Mouse (Mus musculus) spleen, adult 2 months (tissue): Measurements from ENCODE around the gene Sbno1.

Source experiments
- CTCF ChIP-seq: fragments of 200-500 bp; IDR thresholded peaks from 2 replicates; pipeline ENCODE4 v1.5.1; 2011; ENCODE audit warnings: mild to moderate bottlenecking, inconsistent platforms; ENCODE audit not compliant: insufficient read depth, insufficient read length, insufficient replicate concordance; ENCODE audit errors: extremely low read depth
- POLR2A ChIP-seq: fragments of 200-500 bp; IDR thresholded peaks from 2 replicates; pipeline ENCODE4 v1.6.1; 2011; ENCODE audit warnings: low read depth, low read length, inconsistent platforms

DNA sequence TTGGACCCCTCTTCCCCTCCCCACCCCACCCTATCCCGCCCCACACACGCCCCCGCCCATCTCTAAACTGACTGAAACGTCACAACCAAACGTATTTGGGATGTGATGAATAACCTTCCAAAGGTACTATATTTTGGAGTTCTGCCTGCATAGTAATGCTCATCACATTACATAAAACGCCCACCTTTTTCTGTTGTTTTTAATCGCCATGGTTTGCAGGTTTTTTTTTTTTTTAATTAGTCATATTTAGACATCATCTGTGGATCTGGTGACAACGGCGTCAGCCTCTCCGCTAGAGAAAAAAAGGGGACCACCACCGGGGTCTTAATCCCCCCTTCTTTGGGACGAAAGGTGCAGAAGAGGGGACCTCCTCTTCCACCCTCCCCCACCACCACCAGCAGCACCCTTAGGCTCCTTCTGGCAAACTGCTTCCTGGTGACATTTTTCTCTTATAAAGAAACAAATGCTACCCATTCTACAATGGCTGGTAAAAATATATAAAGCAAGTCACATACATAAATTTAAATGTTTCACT lies 70.3 kb downstream of the Sbno1 start:
- TF ChIP-seq CTCF (no peak), POLR2A (no peak)
